In genomic region chr4:132075796-132076195, GRCm38 (mm10) we compare ENCODE assay signal across 8 mouse cellular contexts. TPM values are rescaled to one million over a fixed set of nuclear protein-coding genes. Genes with fewer than 3 reads are reported as not detected.
A peak's percentile ranks its signal among the peaks of the same experiment; 100 is the strongest.
DNase-seq lines count a peak whose midpoint lies in the region; ATAC-seq and TF ChIP-seq lines count a peak whose summit lies in the region.

No protein-coding gene starts in this region.

- no peak overlapping the region for H3K27ac ChIP-seq in intestine, embryonic 14.5 days (ENCODE audit: low read depth)
- no peak overlapping the region for H3K27ac ChIP-seq in intestine, postnatal 0 days (ENCODE audit: low read depth, low read length)
- peak overlapping the region; percentile 96 for H3K27ac ChIP-seq in bone marrow, adult 2 months (ENCODE audit: control insufficient read depth, insufficient read depth, low read depth, low read length, poor library complexity)
- H3K27ac ChIP-seq in forebrain, postnatal 0 days (ENCODE audit: low read depth, low read length) = no peak overlapping the region
- H3K27ac ChIP-seq in liver, embryonic 16.5 days (ENCODE audit: low read length) = peak overlapping the region; percentile 100

- no peak for TF ChIP-seq CTCF in intestine, postnatal 0 days (IDR thresholded peaks at IDR 0.05; ENCODE audit: low read depth)
- TF ChIP-seq CTCF in bone marrow, adult 2 months (IDR thresholded peaks at IDR 0.05; ENCODE audit: control insufficient read depth, insufficient read depth, low read length) = no peak
- TF ChIP-seq CTCF in forebrain, postnatal 0 days (IDR thresholded peaks at IDR 0.05; ENCODE audit: low read depth) = no peak

- peaks cover 12% of the 10 kb centered on the region; the same call in 1 of the 2 replicates for H3K4me1 ChIP-seq in intestine, embryonic 14.5 days (replicated peaks; ENCODE audit: control insufficient read depth, insufficient read depth, low read length)
- peaks cover 4% of the 10 kb centered on the region; the same call in 1 of the 2 replicates for H3K4me1 ChIP-seq in intestine, postnatal 0 days (replicated peaks; ENCODE audit: control insufficient read depth, insufficient read depth, low read length)
- peaks cover 2% of the 10 kb centered on the region; the same call in 1 of the 2 replicates for H3K4me1 ChIP-seq in bone marrow, adult 2 months (ENCODE audit: control insufficient read depth, insufficient read depth, low read length)
- H3K4me1 ChIP-seq in forebrain, postnatal 0 days (ENCODE audit: insufficient read depth) = no peaks in the 10 kb centered on the region
- H3K4me1 ChIP-seq in liver, embryonic 16.5 days (ENCODE audit: control insufficient read depth, low read depth, low read length) = peaks cover 67% of the 10 kb centered on the region

- WGBS in intestine, embryonic 14.5 days = 46% methylated on average over 1 of the region's 1 CpGs
- WGBS in intestine, postnatal 0 days = 46% methylated on average over 1 of the region's 1 CpGs
- WGBS in bone marrow, adult 2 months = 48% methylated on average over 1 of the region's 1 CpGs
- 21% methylated on average over 1 of the region's 1 CpGs for whole genome bisulfite sequencing in forebrain, postnatal 0 days
- 39% methylated on average over 1 of the region's 1 CpGs for WGBS in liver, embryonic 16.5 days (ENCODE audit: insufficient replicate concordance)

- TF ChIP-seq POLR2A in bone marrow, adult 2 months (IDR thresholded peaks at IDR 0.05; ENCODE audit: borderline replicate concordance, control insufficient read depth, low read depth, low read length) = no peak

- peak overlapping the region; percentile 96 for H3K4me2 ChIP-seq in intestine, embryonic 14.5 days (ENCODE audit: low read length)
- H3K4me2 ChIP-seq in intestine, postnatal 0 days (replicated peaks; ENCODE audit: low read depth) = no peak overlapping the region
- peak overlapping the region; percentile 100 for H3K4me2 ChIP-seq in forebrain, postnatal 0 days (ENCODE audit: low read depth)
- peak overlapping the region; percentile 78 for H3K4me2 ChIP-seq in liver, embryonic 16.5 days (ENCODE audit: low read depth, low read length)

- no peaks in the 10 kb centered on the region for H3K36me3 ChIP-seq in intestine, embryonic 14.5 days (ENCODE audit: control insufficient read depth, insufficient read depth, low read length)
- H3K36me3 ChIP-seq in intestine, postnatal 0 days (ENCODE audit: control insufficient read depth, insufficient read depth) = no peaks in the 10 kb centered on the region; the same call in 1 of the 2 replicates
- no peaks in the 10 kb centered on the region for H3K36me3 ChIP-seq in forebrain, postnatal 0 days (ENCODE audit: insufficient read depth)
- H3K36me3 ChIP-seq in liver, embryonic 16.5 days (ENCODE audit: control insufficient read depth, insufficient read depth) = peaks cover 21% of the 10 kb centered on the region

- ATAC-seq in intestine, embryonic 14.5 days (replicated peaks; ENCODE audit: low FRiP score, low TSS enrichment, low read depth) = no peak
- no peak for ATAC-seq in intestine, postnatal 0 days
- no peak for ATAC-seq in forebrain, postnatal 0 days
- ATAC-seq in liver, embryonic 16.5 days (ENCODE audit: low read depth) = no peak
- no peak for ATAC-seq in megakaryocyte-erythroid progenitor cell, adult 5-6 weeks (replicated peaks; ENCODE audit: low FRiP score, low TSS enrichment, poor library complexity, severe bottlenecking)

- H3K4me3 ChIP-seq in intestine, embryonic 14.5 days (ENCODE audit: low read depth, low read length) = 0 out of 2 replicates have a peak overlapping the region, but pooled peaks have one; percentile 76
- H3K4me3 ChIP-seq in intestine, postnatal 0 days (ENCODE audit: low read depth, low read length) = no peak overlapping the region
- H3K4me3 ChIP-seq in bone marrow, adult 2 months (replicated peaks; ENCODE audit: control insufficient read depth, low read depth, low read length) = no peak overlapping the region
- peak overlapping the region; percentile 48; the same call in 1 of the 2 replicates for H3K4me3 ChIP-seq in forebrain, postnatal 0 days (ENCODE audit: low read depth, low read length)
- peak overlapping the region; percentile 87 for H3K4me3 ChIP-seq in liver, embryonic 16.5 days (ENCODE audit: low read depth, low read length)

- DNase-seq in intestine, embryonic 14.5 days (ENCODE audit: low spot score) = no peak
- DNase-seq in forebrain, postnatal 0 days = no peak
- no peak for DNase-seq in layer of hippocampus, adult 9-10 months (ENCODE audit: low spot score)
- no peak for DNase-seq in left cerebral cortex, adult 11 months (ENCODE audit: low spot score)

- H3K9ac ChIP-seq in intestine, embryonic 14.5 days (ENCODE audit: low read length) = no peak overlapping the region; the same call in 1 of the 2 replicates
- no peak overlapping the region for H3K9ac ChIP-seq in intestine, postnatal 0 days (ENCODE audit: low read depth, low read length)
- no peak overlapping the region for H3K9ac ChIP-seq in forebrain, postnatal 0 days
- H3K9ac ChIP-seq in liver, embryonic 16.5 days (ENCODE audit: low read depth, low read length) = peak overlapping the region; percentile 63

- no peaks in the 10 kb centered on the region for H3K27me3 ChIP-seq in intestine, embryonic 14.5 days (replicated peaks; ENCODE audit: control insufficient read depth, insufficient read depth, low read length)
- no peaks in the 10 kb centered on the region for H3K27me3 ChIP-seq in intestine, postnatal 0 days (replicated peaks; ENCODE audit: control insufficient read depth, insufficient read depth, low read length)
- H3K27me3 ChIP-seq in forebrain, postnatal 0 days (ENCODE audit: insufficient read depth, low read length) = peaks cover 33% of the 10 kb centered on the region
- H3K27me3 ChIP-seq in liver, embryonic 16.5 days (ENCODE audit: control insufficient read depth, insufficient read depth, low read depth, low read length) = no peaks in the 10 kb centered on the region

- H3K9me3 ChIP-seq in intestine, embryonic 14.5 days (ENCODE audit: control insufficient read depth, low read length) = no peaks in the 10 kb centered on the region
- no peaks in the 10 kb centered on the region for H3K9me3 ChIP-seq in intestine, postnatal 0 days (ENCODE audit: control insufficient read depth)
- H3K9me3 ChIP-seq in forebrain, postnatal 0 days (ENCODE audit: low read length) = no peaks in the 10 kb centered on the region
- H3K9me3 ChIP-seq in liver, embryonic 16.5 days (replicated peaks; ENCODE audit: control insufficient read depth, low read length) = no peaks in the 10 kb centered on the region

RNA-seq across cellular contexts. Expression of gene Epb41, which starts 0.7 kb away (rescaled TPM):
- 59.6 and 65.1 TPM in 2 replicates for polyA plus RNA-seq in intestine, embryonic 14.5 days (2014; fragmentation: Nextera tagmentation; extraction: Ambion mirVana)
- polyA plus RNA-seq in intestine, postnatal 0 days (2015; fragmentation: Nextera tagmentation; extraction: Ambion mirVana) = 22.2 TPM in 2 replicates
- polyA plus RNA-seq in bone marrow, adult 2 months (2011; ENCODE audit: insufficient read depth, insufficient read length, low replicate concordance, missing spikeins) = 298 and 306 TPM in 2 replicates
- 65.0 and 68.3 TPM in 2 replicates for total RNA-seq in forebrain, postnatal 0 days (2014; rRNA removed)
- polyA plus RNA-seq in forebrain, postnatal 0 days (2015; fragmentation: Nextera tagmentation; extraction: Ambion mirVana) = 32.4 and 36.5 TPM in 2 replicates
- 196 and 232 TPM in 2 replicates for polyA plus RNA-seq in liver, embryonic 16.5 days (2015; fragmentation: Nextera tagmentation; extraction: Ambion mirVana)
- total RNA-seq in megakaryocyte-erythroid progenitor cell, adult 5-6 weeks (2014; fragmentation: Nextera tagmentation) = 92.6 and 109 TPM in 2 replicates
- total RNA-seq in megakaryocyte-erythroid progenitor cell, adult 5-6 weeks (2017) = 74.2 and 82.1 TPM in 2 replicates

RNA-seq across cellular contexts. Expression of gene Gm10300, which starts 1.3 kb away (rescaled TPM):
- polyA plus RNA-seq in intestine, embryonic 14.5 days (2014; fragmentation: Nextera tagmentation; extraction: Ambion mirVana) = 0.09 TPM in 1 of 2 replicates, not detected in the other
- polyA plus RNA-seq in intestine, postnatal 0 days (2015; fragmentation: Nextera tagmentation; extraction: Ambion mirVana) = 0.08 and 0.09 TPM in 2 replicates
- polyA plus RNA-seq in bone marrow, adult 2 months (2011; ENCODE audit: insufficient read depth, insufficient read length, low replicate concordance, missing spikeins) = 0.65 and 0.70 TPM in 2 replicates
- 0.14 TPM in 1 of 2 replicates, not detected in the other for total RNA-seq in forebrain, postnatal 0 days (2014; rRNA removed)
- polyA plus RNA-seq in forebrain, postnatal 0 days (2015; fragmentation: Nextera tagmentation; extraction: Ambion mirVana) = not detected in 2 replicates
- 0.33 and 0.46 TPM in 2 replicates for polyA plus RNA-seq in liver, embryonic 16.5 days (2015; fragmentation: Nextera tagmentation; extraction: Ambion mirVana)
- 1.8 TPM in 1 of 2 replicates, not detected in the other for total RNA-seq in megakaryocyte-erythroid progenitor cell, adult 5-6 weeks (2014; fragmentation: Nextera tagmentation)
- total RNA-seq in megakaryocyte-erythroid progenitor cell, adult 5-6 weeks (2017) = 0.99 and 3.7 TPM in 2 replicates

Comparison
In these comparisons a context has a peak if more than half of its experiments do, and no peak if none do; other contexts are left out.
1. H3K4me3 ChIP-seq: peak in intestine, embryonic 14.5 days (single experiment), forebrain, postnatal 0 days (single experiment) and liver, embryonic 16.5 days (single experiment); none in intestine, postnatal 0 days (single experiment) and bone marrow, adult 2 months (single experiment).
2. H3K27ac ChIP-seq: peak in bone marrow, adult 2 months (single experiment) and liver, embryonic 16.5 days (single experiment); none in intestine, embryonic 14.5 days (single experiment), intestine, postnatal 0 days (single experiment) and forebrain, postnatal 0 days (single experiment).